Mouse (Mus musculus) heart, postnatal 14 days (tissue): Measurements from ENCODE around the gene Wnt7b. TPM values are rescaled to one million over a fixed set of nuclear protein-coding genes. Genes with fewer than 3 reads are reported as not detected.

Source experiments
- DNase-seq, 2 experiments: peaks; one replicate each; pipeline ENCODE4 v3.0.0; 2021 to 2022
- intact Hi-C: fragments of 180-260 bp; cut with DNase I; formaldehyde crosslinking; loops from one replicate; pipeline ENCODE4 v1.15.1; 2025
- total RNA-seq, 2 experiments: library from RNA; stranded (reverse); gene quantifications; 2 replicates each; pipeline ENCODE4 v1.2.3; 2021

Wnt7b gene
- total RNA-seq, 2 experiments from 2014 or later = 0.20 to 0.88 TPM

- intact Hi-C loops = no loop called here
- no peak for DNase-seq
These were observed 50.2 kb downstream of the Wnt7b start for GRCm38 (mm10) chr15:85532063-85532462.

GRCm38 (mm10) chr15:85529911-85530310, 52.4 kb downstream of the Wnt7b start:
- no peak for DNase-seq
- intact Hi-C loops = no loop called here

- no peak for DNase-seq
- intact Hi-C loops = no loop called here
These were observed 57.8 kb downstream of the Wnt7b start for GRCm38 (mm10) chr15:85524404-85524950.

DNA sequence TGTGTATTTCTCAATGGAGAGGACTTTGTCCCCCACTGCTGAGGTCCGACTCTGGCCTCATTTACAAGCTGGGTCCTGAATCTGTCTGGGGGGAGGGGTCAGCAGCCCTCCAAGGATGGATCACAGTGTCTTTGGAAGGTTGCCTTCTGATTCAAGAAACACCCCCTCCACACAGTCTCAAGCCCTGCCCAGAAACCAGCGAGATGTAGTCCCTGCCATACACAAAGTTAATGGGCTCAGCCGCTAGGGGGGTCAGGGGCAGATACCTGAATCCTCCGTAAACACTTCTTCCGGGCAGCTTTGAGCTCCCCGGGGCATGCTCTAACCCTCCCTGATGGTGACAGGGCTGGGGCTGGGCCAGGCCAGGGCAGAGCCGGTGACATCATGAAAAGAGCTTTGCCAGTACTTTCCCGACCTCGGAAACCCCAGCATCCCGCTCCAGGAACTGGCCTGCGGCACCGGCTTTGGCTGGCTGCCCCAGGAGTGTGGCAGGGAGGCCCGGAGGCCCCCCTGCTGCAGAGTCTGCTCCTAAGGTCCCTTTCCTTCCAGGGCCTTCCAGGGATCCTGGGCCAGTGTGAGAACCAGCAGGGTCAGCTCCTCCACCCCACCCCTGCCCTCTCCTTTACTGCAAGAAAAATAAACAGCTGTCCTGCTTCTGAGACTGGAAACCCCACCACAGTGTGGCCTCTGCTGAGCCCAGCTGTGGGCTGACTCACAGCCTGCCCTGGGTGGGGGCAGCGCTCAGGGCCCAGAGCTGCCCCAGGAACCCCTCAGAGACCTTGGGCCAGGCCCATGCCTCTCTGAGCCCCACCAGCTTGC, 58.9 kb downstream of the Wnt7b start:
- intact Hi-C loops = no loop called here
- peak; percentile 72 to 81 for DNase-seq

DNA sequence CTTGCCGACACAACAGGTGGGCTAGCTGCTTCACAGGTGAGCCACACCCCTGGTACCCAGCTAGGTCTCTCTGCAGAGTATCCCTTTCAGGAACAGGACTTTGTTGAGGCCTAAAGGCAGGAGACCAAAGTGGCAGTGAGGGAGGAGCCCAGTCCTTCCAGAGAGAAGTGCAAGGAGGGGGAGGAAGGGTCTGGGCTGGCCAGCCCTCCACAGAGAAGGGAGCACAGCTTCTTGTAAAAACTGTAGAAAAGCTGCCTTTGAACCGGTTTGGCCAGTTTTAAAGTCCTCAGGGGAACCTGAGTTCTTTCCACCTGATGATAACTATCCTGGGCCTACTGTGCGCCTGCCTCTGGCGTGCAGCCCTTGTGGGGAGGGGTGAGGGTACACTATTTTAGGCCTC, 62.8 kb downstream of the Wnt7b start:
- DNase-seq = no peak
- intact Hi-C loops = no loop called here

DNA sequence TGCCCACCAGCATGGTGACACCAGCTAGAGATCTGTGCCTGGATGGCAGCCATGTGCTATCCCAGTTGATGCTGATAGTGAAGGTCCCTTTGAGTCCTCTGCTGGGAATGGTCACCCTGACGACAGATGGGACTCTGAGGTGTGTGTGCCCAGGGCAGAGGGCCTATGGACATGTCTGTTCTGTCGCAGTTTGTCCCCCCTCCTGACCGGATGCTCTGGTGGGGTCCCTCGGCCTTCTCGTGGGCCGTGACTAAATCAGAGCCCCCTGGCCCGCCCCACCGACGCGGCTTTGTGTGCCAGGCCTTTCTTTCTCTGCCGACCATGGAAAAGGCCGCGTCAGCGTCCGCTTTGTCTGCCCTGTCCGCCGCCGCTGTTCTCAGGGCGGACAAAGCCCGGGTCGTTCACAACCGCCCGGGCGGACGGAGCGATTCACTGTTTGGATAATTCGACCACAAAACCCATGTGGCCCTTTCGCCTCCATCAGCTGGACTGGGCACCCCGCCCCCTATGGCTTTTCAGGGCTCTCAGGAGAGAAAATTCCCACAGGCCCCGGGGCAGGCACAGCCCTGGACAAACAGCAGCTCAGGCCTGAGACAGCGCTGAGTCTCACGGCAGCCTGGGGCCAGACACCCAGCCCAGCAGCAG, 74.8 kb downstream of the Wnt7b start:
- no peak for DNase-seq
- intact Hi-C loops = no loop called here

DNA sequence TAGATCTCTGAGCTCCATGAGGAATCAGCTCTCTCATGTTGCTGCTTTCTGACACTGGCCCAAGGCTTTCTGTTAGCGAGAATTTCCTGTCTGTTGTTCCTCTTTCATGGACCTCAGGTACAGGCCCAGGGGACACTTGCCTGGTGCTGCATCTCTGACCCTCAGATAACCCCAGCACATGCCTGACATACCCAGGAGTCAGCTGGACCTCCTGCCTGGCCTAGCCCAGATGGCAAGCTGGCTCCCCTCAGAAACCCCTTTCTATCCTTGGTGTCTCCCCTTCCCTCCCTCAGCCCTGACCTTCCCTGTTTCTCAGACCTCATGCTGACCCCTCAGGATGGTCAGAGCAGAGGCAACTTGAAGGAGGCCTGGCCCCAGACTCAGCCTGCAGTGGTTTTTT, 75.6 kb downstream of the Wnt7b start:
- DNase-seq = no peak
- intact Hi-C loops = no loop called here

- peak; percentile 34 to 47 for DNase-seq
- intact Hi-C loops = no loop called here
These were observed 77.0 kb downstream of the Wnt7b start for GRCm38 (mm10) chr15:85505118-85505925.

DNA sequence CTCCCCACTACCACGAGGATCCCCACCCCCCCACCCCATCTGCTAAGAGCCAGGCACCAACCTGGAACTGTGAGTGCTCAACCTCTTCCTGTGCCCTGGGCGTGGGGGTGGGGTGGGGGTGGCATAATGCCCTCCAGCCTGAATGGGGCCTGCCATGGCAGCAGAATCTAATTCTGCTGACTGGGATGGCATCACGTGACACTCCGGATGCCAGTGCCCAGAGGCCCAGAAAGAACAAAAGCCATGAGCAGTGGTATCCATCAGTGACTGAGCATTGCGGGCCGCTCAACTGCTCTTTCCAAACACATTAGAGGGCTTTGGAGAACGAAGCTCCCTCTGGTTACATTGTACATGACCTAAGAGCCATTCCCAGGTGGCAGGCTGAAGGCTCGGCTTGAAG, 79.1 kb downstream of the Wnt7b start, which contains the start of gene 7530416G11Rik:
Gene 7530416G11Rik, minus strand, starts transcription at position 101 of the 400 bp plus-strand sequence.
- intact Hi-C loops = no loop called here
- DNase-seq = no peak

DNA sequence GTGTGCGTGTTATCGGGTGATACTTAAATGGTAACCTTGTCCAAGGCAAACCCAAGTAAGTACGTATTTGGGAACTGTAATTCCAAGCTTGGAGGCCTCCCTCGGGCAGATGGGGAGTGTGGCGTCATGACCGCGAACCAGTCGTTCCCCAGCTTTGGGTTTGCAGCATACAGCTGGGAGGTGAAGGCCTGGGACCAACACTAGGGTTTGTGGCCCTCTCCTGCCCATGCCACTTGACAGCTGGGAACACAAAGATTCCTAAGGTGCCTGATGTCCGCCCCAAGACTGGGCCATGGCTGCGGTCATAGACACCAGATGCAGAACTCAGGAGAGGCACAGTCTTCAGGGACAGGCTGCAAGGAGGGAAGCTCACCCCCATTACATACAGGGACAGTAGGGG, 82.0 kb downstream of the Wnt7b start:
- intact Hi-C loops = no loop called here
- DNase-seq = no peak

- DNase-seq = no peak
- intact Hi-C loops = no loop called here
These were observed 84.2 kb downstream of the Wnt7b start for GRCm38 (mm10) chr15:85497981-85498475.

DNA sequence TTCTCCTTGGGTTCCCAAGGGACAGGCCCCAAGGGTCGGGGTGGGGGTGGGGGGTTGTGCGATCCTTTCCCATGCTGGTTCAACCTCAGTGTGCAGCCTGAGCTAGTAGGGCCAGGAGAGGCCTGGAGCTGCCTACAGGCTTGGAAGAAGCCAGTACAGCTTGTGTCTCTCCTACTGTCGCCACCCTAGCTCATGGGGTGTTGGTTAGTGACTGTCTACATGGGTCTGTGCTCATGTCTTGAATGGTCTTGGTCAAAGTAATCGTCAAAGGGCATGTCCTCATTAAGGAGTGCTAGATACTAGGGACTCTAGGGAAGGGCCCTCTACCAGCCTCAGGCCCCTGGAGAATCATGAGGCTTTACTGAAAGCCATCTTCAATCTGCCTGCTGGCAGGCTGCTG, 84.7 kb downstream of the Wnt7b start:
- DNase-seq = no peak
- intact Hi-C loops = no loop called here

DNA sequence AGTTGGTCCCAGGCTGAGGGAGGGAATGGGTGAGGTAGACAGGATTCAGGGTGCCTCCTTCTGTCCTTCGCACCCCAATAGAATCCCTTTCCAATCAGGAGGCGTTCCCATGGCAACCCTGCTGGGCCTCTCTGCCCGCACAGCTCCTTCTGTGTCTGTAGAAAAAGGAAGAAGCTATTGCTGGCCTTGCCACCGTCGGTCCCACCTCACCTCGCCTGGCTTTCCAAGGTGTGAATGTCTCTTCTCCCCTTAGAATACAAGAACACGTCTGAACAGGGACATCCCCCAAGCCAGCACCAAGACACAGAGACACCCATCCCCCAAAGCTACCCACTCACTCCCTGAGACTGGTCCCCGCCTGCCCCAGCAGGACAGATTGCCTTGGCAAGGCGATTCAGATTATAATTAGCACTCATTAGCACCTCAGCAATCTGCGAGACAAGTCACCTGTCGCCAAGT, 88.1 kb downstream of the Wnt7b start:
- no peak for DNase-seq
- intact Hi-C loops = no loop called here

GRCm38 (mm10) chr15:85489751-85490150, 92.5 kb downstream of the Wnt7b start:
- DNase-seq = no peak
- intact Hi-C loops = no loop called here

GRCm38 (mm10) chr15:85488900-85489299, 93.4 kb downstream of the Wnt7b start:
- intact Hi-C loops = no loop called here
- DNase-seq = no peak

Other genes with a start within 250 kb of the Wnt7b start
- 10 to 100 TPM; 79.3 to 80.6 TPM for gene Atxn10, start 246.2 kb downstream of the Wnt7b start, total RNA-seq
- not detected for gene 7530416G11Rik, start 79.2 kb downstream of the Wnt7b start, total RNA-seq
- 10 to 100 TPM; 50.7 to 60.1 TPM for gene Ppara, start 152.5 kb upstream of the Wnt7b start, total RNA-seq
- gene Cdpf1, start 229.2 kb upstream of the Wnt7b start, total RNA-seq = 10 to 100 TPM; 31.0 to 33.8 TPM
- 1 to 10 TPM; 2.0 to 2.1 TPM for gene Pkdrej, start 239.3 kb upstream of the Wnt7b start, total RNA-seq
- gene Ttc38, start 249.8 kb upstream of the Wnt7b start, total RNA-seq = 10 to 100 TPM; 12.4 to 13.3 TPM